Mouse (Mus musculus): Measurements from ENCODE around the gene Abracl. TPM values are rescaled to one million over a fixed set of nuclear protein-coding genes. Genes with fewer than 3 reads are reported as not detected.

Abracl gene
- polyA plus RNA-seq, 1 experiment from 2014 or later = 188 TPM

- Histone ChIP-seq H3K27ac (ENCODE audit: low read depth, low read length) (no peak overlapping the region), H3K4me1 (replicated peaks; ENCODE audit: control insufficient read depth, insufficient read depth, low read length) (no peaks in the 10 kb centered on the region), H3K9me3 (ENCODE audit: control insufficient read depth, low read length) (no peaks in the 10 kb centered on the region), H3K9ac (ENCODE audit: low read length) (no peak overlapping the region), H3K27me3 (ENCODE audit: control insufficient read depth, insufficient read depth, low read length) (no peaks in the 10 kb centered on the region), H3K4me2 (ENCODE audit: low read depth, low read length, severe bottlenecking) (no peak overlapping the region), H3K36me3 (ENCODE audit: control insufficient read depth, insufficient read depth, low read length) (no peaks in the 10 kb centered on the region), H3K4me3 (ENCODE audit: low read depth, low read length) (no peak overlapping the region)
- no peak for DNase-seq (ENCODE audit: low spot score)
- ATAC-seq (replicated peaks; ENCODE audit: low FRiP score) = no peak
- WGBS = 78% methylated on average over 6 of the region's 6 CpGs
Measured at GRCm38 (mm10) chr10:17989136-17989535, 34.0 kb downstream of the Abracl start.

DNA sequence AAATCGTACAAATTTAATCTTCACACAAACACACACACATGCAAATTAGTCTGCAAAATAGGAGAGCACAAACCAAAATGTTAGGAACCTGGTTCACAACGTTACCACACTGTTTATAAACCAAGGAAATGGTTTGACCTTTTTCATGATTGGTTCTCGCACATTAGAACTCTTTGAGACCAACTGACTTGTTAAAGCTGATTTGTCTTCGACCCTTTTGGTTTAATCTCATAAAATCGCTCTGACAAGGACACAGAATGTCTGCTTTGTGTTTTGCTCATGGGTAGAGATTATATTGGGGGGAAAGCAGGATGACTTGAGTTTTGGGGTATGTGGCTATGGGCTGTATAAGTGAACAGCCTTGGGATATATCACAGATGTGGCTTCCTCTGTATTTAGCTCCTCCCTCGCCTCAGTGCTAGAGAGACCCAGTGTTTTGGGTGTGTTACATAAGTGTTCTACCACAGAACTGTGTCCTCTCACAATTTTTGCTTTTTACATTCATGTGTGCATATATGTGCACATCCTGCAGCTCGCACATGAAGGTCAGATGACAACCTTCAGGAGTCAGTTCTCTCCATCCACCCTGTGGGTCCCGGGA is 35.2 kb downstream of the Abracl start:
- 84% methylated on average over 8 of the region's 8 CpGs for WGBS
- Histone ChIP-seq H3K4me3 (ENCODE audit: low read depth, low read length) (no peak overlapping the region), H3K9ac (ENCODE audit: low read length) (no peak overlapping the region), H3K4me1 (replicated peaks; ENCODE audit: control insufficient read depth, insufficient read depth, low read length) (no peaks in the 10 kb centered on the region), H3K27me3 (ENCODE audit: control insufficient read depth, insufficient read depth, low read length) (no peaks in the 10 kb centered on the region), H3K9me3 (ENCODE audit: control insufficient read depth, low read length) (no peaks in the 10 kb centered on the region), H3K4me2 (ENCODE audit: low read depth, low read length, severe bottlenecking) (no peak overlapping the region), H3K27ac (ENCODE audit: low read depth, low read length) (no peak overlapping the region), H3K36me3 (ENCODE audit: control insufficient read depth, insufficient read depth, low read length) (no peaks in the 10 kb centered on the region)
- no peak for ATAC-seq (replicated peaks; ENCODE audit: low FRiP score)
- no peak for DNase-seq (ENCODE audit: low spot score)

- 94% methylated on average over 2 of the region's 2 CpGs for WGBS
- Histone ChIP-seq H3K27ac (ENCODE audit: low read depth, low read length) (no peak overlapping the region), H3K9me3 (ENCODE audit: control insufficient read depth, low read length) (no peaks in the 10 kb centered on the region), H3K27me3 (ENCODE audit: control insufficient read depth, insufficient read depth, low read length) (no peaks in the 10 kb centered on the region), H3K9ac (ENCODE audit: low read length) (no peak overlapping the region), H3K4me3 (ENCODE audit: low read depth, low read length) (no peak overlapping the region), H3K4me2 (ENCODE audit: low read depth, low read length, severe bottlenecking) (no peak overlapping the region), H3K36me3 (ENCODE audit: control insufficient read depth, insufficient read depth, low read length) (no peaks in the 10 kb centered on the region), H3K4me1 (replicated peaks; ENCODE audit: control insufficient read depth, insufficient read depth, low read length) (no peaks in the 10 kb centered on the region)
- ATAC-seq (replicated peaks; ENCODE audit: low FRiP score) (no peak), DNase-seq (ENCODE audit: low spot score) (no peak)
Measured at GRCm38 (mm10) chr10:17983313-17983712, 39.8 kb downstream of the Abracl start.

DNA sequence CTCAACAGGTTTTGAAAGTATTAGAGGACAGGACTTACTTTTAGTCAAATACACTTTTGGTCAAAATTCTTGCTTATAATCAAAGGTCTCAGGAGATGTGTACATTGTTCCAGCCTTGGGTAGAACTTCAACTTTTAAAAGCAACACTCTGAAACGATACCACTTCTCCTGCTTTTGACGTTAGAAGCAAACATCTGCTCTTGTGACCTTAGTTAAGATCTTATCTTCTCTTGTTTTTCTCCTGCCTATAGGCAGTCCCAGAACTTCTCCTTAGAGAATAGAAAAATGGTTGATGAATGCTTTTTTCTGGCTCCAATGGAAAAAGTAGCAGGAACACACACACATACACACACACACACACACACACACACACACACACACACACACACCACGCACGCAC is 57.0 kb downstream of the Abracl start:
- Histone ChIP-seq H3K9me3 (ENCODE audit: control insufficient read depth, low read length) (no peaks in the 10 kb centered on the region), H3K4me1 (replicated peaks; ENCODE audit: control insufficient read depth, insufficient read depth, low read length) (no peaks in the 10 kb centered on the region), H3K27ac (ENCODE audit: low read depth, low read length) (no peak overlapping the region), H3K36me3 (ENCODE audit: control insufficient read depth, insufficient read depth, low read length) (no peaks in the 10 kb centered on the region), H3K4me3 (ENCODE audit: low read depth, low read length) (no peak overlapping the region), H3K4me2 (ENCODE audit: low read depth, low read length, severe bottlenecking) (no peak overlapping the region), H3K27me3 (ENCODE audit: control insufficient read depth, insufficient read depth, low read length) (no peaks in the 10 kb centered on the region), H3K9ac (ENCODE audit: low read length) (no peak overlapping the region)
- whole genome bisulfite sequencing = 87% methylated on average over 4 of the region's 4 CpGs
- ATAC-seq (replicated peaks; ENCODE audit: low FRiP score) (no peak), DNase-seq (ENCODE audit: low spot score) (no peak)

Other genes starting within 250 kb of the Abracl start
- 2.0 and 2.2 TPM in 2 replicates for gene Txlnb, start 227.1 kb downstream of the Abracl start, polyA plus RNA-seq (2014; fragmentation: Nextera tagmentation; extraction: Ambion mirVana)
- 3.9 and 4.8 TPM in 2 replicates for gene Heca, start 75.2 kb downstream of the Abracl start, polyA plus RNA-seq (2014; fragmentation: Nextera tagmentation; extraction: Ambion mirVana)
- 33.2 and 38.6 TPM in 2 replicates for gene Reps1, start 32.6 kb upstream of the Abracl start, polyA plus RNA-seq (2014; fragmentation: Nextera tagmentation; extraction: Ambion mirVana)
- gene Ect2l, start 187.6 kb upstream of the Abracl start, polyA plus RNA-seq (2014; fragmentation: Nextera tagmentation; extraction: Ambion mirVana) = 0.49 and 0.85 TPM in 2 replicates
- 5.9 and 6.0 TPM in 2 replicates for gene Ccdc28a, start 211.7 kb upstream of the Abracl start, polyA plus RNA-seq (2014; fragmentation: Nextera tagmentation; extraction: Ambion mirVana)